Mouse (Mus musculus) adrenal gland, adult 18-20 months (tissue): ENCODE measurements around the gene Gm5640. TPM values are rescaled to one million over a fixed set of nuclear protein-coding genes. Genes with fewer than 3 reads are reported as not detected.
"Not testable (repeated sequence)": the region's sequence is repeated elsewhere in the genome, so short reads cannot be mapped to it uniquely, and the experiment has no call there.

ENCODE experiments used
- DNase-seq, 2 experiments: peaks; one replicate each; pipeline ENCODE4 v3.0.0; 2021 to 2022; ENCODE audit warnings: low spot score in 2 of 2
- long read RNA-seq, 2 experiments: library from polyadenylated mRNA; stranded (forward); transcript quantifications; one replicate each; pipeline ENCODE4 v2.0.0; 2021
- total RNA-seq, 2 experiments: library from RNA; stranded (reverse); gene quantifications; 1 replicate in 1 of 2; 2 replicates in 1 of 2; pipeline ENCODE4 v1.2.3; 2021

Gm5640 gene
- total RNA-seq, result not detected
- long read RNA-seq, experiment 1, result 0 reads
- long read RNA-seq, experiment 2, result 0 reads

DNA sequence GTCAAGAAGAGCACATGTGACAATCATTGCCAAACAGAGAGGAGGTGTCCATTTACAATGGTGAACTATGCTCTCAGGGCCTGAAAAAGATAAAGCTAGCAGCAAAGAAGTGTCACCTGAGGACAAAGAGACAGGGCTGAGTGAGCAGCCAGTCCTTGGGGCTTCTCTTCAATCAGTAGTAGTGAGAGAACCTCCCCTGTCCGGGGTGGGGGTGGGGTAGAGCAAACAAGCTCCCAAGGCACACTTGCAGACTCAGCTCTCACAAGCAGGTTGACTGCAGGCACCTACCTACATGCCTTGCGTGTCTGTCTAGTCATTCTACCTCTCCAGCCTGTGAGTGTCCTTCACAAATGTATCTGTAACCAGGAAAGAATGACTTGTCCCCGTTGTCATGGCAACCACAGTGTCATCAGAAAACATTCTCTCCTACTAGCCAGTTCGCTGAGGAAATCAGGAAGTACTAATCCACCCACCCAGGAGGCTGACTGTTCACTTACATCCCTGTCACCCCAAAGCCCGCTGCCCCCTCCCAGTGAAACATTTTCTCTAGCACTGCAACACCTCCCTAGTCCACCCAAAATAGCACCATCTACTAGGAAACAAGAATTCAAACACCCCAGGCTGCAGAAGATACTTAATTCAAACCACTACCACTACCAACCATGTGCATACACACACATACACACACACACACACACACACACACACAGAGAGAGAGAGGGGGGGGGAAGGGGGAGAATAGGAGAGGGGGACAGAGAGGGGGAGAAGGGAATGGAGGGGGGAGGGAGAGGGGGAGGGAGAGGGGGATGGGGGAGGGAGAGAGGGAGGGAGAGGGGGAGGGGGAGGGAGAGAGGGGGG lies at the start of gene Gm5640:
Gene Gm5640 (minus strand): TSS at position 170 of the 858 bp plus-strand sequence.
- not testable (repeated sequence) for DNase-seq

DNA sequence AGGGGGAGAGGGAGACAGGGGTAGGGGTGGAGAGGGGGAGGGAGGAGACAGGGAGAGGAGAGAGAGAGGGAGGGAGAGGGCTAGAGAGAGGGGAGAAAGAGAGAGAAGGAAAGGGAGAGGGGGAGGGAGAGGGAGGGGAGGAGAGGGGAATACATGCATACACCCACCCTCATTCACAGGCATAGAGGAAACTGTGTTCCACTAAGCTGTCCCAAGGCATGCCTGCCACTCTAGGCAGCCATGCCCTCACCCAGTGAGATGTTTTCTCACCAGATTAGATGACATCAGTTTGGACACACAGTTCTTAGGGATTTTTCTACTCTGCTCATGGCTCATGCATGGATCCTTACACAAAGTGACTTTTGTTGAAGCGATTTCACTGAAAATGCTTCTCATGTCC lies 958 bp upstream of the Gm5640 start:
- not testable (repeated sequence) for DNase-seq

DNA sequence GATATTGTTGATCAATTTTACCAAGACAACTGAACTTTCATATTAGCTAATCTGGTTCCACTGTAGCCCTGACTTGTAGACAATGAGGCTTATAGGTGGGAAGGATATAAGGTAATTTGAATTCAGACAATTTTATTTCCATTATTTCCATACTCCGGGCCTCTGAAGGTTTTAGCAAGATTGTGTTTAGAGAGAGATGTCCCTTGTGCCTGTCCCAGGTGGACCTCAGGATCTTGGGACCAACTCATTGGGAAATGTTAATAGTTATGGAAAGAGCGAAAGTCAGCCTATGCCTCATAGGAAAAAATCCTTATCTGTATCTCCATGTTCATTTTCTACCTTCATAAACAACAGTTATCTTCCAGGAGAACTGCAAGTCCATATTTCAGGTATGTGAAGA lies 53.1 kb downstream of the Gm5640 start, which contains the start of gene Olfr1325:
Gene Olfr1325 (plus strand): TSS at position 301 of the 400 bp plus-strand sequence.
- no peak for DNase-seq

Other genes with a start within 250 kb of the Gm5640 start
- gene G6pdx, start 216.4 kb downstream of the Gm5640 start, total RNA-seq, result 100 to 1,000 TPM; 195 to 261 TPM
- not detected for gene Gm6880, start 164.2 kb downstream of the Gm5640 start, total RNA-seq
- not detected for gene Olfr1326-ps1, start 70.7 kb downstream of the Gm5640 start, total RNA-seq
- not detected for gene Olfr1325, start 53.0 kb downstream of the Gm5640 start, total RNA-seq
- not detected for gene Gm6890, start 95.3 kb upstream of the Gm5640 start, total RNA-seq
- gene Gm5936, start 191.6 kb upstream of the Gm5640 start, total RNA-seq, result not detected